Mouse (Mus musculus): Measurements from ENCODE around the gene Col4a1.

Gene Col4a1

GRCm38 (mm10) chr8:11312349-11313175 is at the start of gene Col4a1, which contains the start of gene Col4a2:
Col4a1 (minus strand) TSS chr8:11312826.
Col4a2 (plus strand) TSS chr8:11312805.
- no peak for DNase-seq

GRCm38 (mm10) chr8:11361546-11362277 is 49.1 kb upstream of the Col4a1 start:
- DNase-seq, result no peak

GRCm38 (mm10) chr8:11359846-11360245 is 47.2 kb upstream of the Col4a1 start:
- DNase-seq, result no peak

GRCm38 (mm10) chr8:11357921-11358436 is 45.4 kb upstream of the Col4a1 start:
- DNase-seq, result no peak

- DNase-seq, result no peak
Measured at GRCm38 (mm10) chr8:11356776-11357175, 44.1 kb upstream of the Col4a1 start.

- DNase-seq, result no peak
Measured at GRCm38 (mm10) chr8:11355900-11356299, 43.3 kb upstream of the Col4a1 start.

- DNase-seq, result no peak
Measured at GRCm38 (mm10) chr8:11354800-11355451, 42.3 kb upstream of the Col4a1 start.

- no peak for DNase-seq
Measured at GRCm38 (mm10) chr8:11352514-11352913, 39.9 kb upstream of the Col4a1 start.

GRCm38 (mm10) chr8:11351355-11351754 is 38.7 kb upstream of the Col4a1 start:
- DNase-seq, result no peak

- DNase-seq, result no peak
Measured at GRCm38 (mm10) chr8:11348622-11349021, 36.0 kb upstream of the Col4a1 start.

- DNase-seq, result no peak
Measured at GRCm38 (mm10) chr8:11347699-11348098, 35.1 kb upstream of the Col4a1 start.

GRCm38 (mm10) chr8:11346225-11346624 is 33.6 kb upstream of the Col4a1 start:
- DNase-seq, result no peak

GRCm38 (mm10) chr8:11344459-11344858 is 31.8 kb upstream of the Col4a1 start:
- DNase-seq, result no peak

- no peak for DNase-seq
Measured at GRCm38 (mm10) chr8:11341111-11341566, 28.5 kb upstream of the Col4a1 start.

GRCm38 (mm10) chr8:11340310-11341110 is 27.9 kb upstream of the Col4a1 start:
- DNase-seq, result no peak

- no peak for DNase-seq
Measured at GRCm38 (mm10) chr8:11338507-11338906, 25.9 kb upstream of the Col4a1 start.

- no peak for DNase-seq
Measured at GRCm38 (mm10) chr8:11337642-11338041, 25.0 kb upstream of the Col4a1 start.

GRCm38 (mm10) chr8:11336346-11336745 is 23.7 kb upstream of the Col4a1 start:
- DNase-seq, result no peak

- DNase-seq, result no peak
Measured at GRCm38 (mm10) chr8:11335238-11335637, 22.6 kb upstream of the Col4a1 start.

- DNase-seq, result no peak
Measured at GRCm38 (mm10) chr8:11334493-11334892, 21.9 kb upstream of the Col4a1 start.

GRCm38 (mm10) chr8:11333746-11334145 is 21.1 kb upstream of the Col4a1 start:
- DNase-seq, result no peak

GRCm38 (mm10) chr8:11331561-11331960 is 18.9 kb upstream of the Col4a1 start:
- no peak for DNase-seq
